Mouse (Mus musculus) E14TG2a.4 (cell line): ENCODE measurements at regions not wholly inside any gene's neighbourhood (a gene's known extent, or its start where the extent isn't known, plus 50 kb on each side); places are given as distances from the start of the nearest gene placed in this dataset.
A peak's percentile ranks its signal among the peaks of the same experiment; 100 is the strongest.

Experiments used
- H3K27me3 ChIP-seq: 2 replicates; pipeline ENCODE4 v1.6.1; 2014; ENCODE audit warnings: low read length, control low read depth; ENCODE audit not compliant: insufficient read depth
- H3K36me3 ChIP-seq: 2 replicates; pipeline ENCODE4 v1.6.1; 2014; ENCODE audit warnings: low read length, control low read depth; ENCODE audit not compliant: insufficient read depth
- H3K4me1 ChIP-seq: replicated peaks from 2 replicates; pipeline ENCODE4 v1.6.1; 2014; ENCODE audit warnings: low read depth, low read length, control low read depth
- H3K4me3 ChIP-seq: replicated peaks from 2 replicates; pipeline ENCODE4 v1.5.1; 2014; ENCODE audit warnings: mild to moderate bottlenecking, low read length
- H3K9me3 ChIP-seq: 2 replicates; pipeline ENCODE4 v1.6.1; 2014; ENCODE audit warnings: low read length, control low read depth
- CTCF ChIP-seq: conservative IDR thresholded peaks from 2 replicates; pipeline ENCODE4 v1.5.1; 2014; ENCODE audit warnings: low read length
- NANOG ChIP-seq: IDR thresholded peaks from 2 replicates; pipeline ENCODE4 v1.6.1; 2014; ENCODE audit warnings: borderline replicate concordance, low read length, mixed read lengths
- POU5F1 ChIP-seq: IDR thresholded peaks from 2 replicates; pipeline ENCODE4 v1.6.1; 2014; ENCODE audit warnings: low read length, borderline replicate concordance

DNA sequence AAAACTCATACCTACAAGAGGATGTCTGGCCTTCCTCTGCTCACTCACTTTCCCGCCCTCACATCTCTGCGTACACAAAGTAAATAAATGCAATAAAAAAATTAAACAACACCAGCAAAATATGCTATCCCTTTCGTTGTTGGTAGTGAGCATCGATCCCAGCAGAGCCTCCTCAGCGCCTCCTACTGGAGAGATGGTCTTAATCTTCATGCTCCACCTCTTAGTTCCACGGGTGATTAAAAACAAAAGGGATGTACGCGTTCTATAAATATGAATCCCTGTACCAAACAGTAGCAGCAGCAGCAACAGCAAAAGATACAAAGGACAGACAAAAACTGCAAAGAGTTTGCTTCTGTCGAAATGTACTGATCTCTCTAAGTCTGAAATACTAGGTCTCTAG lies 81.0 kb upstream of the Gbe1 start:
- TF ChIP-seq CTCF (peak; percentile 73), POU5F1 (no peak), NANOG (no peak)

DNA sequence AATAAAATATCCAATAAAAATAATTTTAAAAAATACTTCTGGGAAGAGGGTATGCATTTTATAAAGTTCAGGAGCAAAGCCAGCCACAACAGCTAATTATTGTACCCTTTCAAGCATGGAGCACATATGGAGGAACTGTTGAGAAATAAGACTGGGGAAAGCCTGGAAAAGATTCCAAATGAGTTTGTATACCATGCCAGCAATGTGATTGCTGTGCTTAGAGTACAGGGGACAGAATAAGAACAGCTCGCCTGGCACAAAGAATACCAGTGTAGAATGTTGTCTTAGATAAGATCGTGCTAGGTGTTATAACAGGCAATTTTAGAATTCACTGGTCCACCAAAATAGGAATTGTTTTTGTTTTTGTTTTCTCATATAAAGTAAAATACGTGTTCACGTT lies 78.6 kb upstream of the Gbe1 start:
- TF ChIP-seq NANOG (no peak), POU5F1 (no peak), CTCF (no peak)
- Histone ChIP-seq H3K27me3 (no peaks in the 10 kb centered on the region), H3K4me3 (no peak overlapping the region), H3K36me3 (no peaks in the 10 kb centered on the region), H3K9me3 (no peaks in the 10 kb centered on the region), H3K4me1 (no peaks in the 10 kb centered on the region)

More for the DNA sequence above, 81.0 kb upstream of the Gbe1 start:
- Histone ChIP-seq H3K27me3 (no peaks in the 10 kb centered on the region), H3K4me1 (no peaks in the 10 kb centered on the region), H3K36me3 (no peaks in the 10 kb centered on the region), H3K4me3 (no peak overlapping the region), H3K9me3 (no peaks in the 10 kb centered on the region)

DNA sequence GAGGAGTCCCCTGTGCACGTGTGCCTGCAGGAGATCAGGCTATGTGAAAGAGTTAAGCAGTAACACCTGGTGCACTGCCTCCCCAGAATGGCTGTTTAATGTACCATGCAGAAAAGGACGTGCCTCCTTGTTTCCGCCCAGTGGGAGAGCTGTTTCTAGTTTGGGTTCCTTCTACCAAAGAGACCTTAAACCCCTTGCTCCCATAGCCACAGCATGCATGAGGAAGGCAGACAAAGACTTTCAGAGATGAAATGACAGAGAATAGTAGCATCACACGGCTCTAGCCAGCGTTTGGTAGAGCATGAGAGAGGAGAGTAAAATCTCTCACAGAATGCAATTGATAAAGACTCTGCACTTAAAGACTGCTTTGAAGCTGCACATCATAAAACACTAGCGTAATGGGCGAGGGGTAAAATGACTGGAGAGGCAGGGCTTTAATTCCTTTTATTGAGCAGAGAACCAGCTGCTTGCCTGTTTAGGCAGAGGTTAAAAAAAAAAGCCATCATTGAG lies 74.3 kb upstream of the Gbe1 start:
- no peaks in the 10 kb centered on the region for H3K9me3 ChIP-seq
- H3K4me1 ChIP-seq: no peaks in the 10 kb centered on the region
- TF ChIP-seq POU5F1 (no peak), NANOG (no peak), CTCF (no peak)
- no peak overlapping the region for H3K4me3 ChIP-seq
- no peaks in the 10 kb centered on the region for H3K36me3 ChIP-seq
- no peaks in the 10 kb centered on the region for H3K27me3 ChIP-seq

DNA sequence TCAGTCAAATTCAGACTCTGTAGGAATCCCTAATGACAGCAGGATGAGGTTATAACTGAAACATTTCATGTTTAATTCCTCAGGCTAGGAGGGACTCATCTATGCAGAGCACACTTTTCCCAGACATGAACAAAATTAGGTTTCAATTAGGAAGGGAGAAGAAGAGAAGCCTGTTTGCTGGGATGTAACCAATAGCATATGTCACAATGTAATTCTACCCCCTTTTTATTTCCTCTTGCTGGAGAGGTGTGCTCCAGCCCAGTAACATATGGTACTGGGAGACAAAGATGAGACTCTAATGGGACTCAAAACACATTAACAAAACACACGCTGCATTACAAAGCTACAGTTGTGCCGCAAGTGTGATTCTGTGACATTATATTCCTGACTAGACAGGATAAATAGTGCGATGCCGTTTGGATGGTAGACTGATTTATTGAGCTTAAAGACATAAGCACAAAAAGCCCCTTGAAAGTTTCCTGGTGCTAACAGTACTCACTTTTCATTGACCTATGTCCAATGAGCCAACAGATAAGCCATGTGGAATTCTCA lies 69.5 kb upstream of the Gbe1 start:
- Histone ChIP-seq H3K9me3 (no peaks in the 10 kb centered on the region), H3K27me3 (no peaks in the 10 kb centered on the region), H3K36me3 (no peaks in the 10 kb centered on the region), H3K4me1 (no peaks in the 10 kb centered on the region), H3K4me3 (no peak overlapping the region)
- TF ChIP-seq POU5F1 (no peak), NANOG (no peak), CTCF (no peak)

DNA sequence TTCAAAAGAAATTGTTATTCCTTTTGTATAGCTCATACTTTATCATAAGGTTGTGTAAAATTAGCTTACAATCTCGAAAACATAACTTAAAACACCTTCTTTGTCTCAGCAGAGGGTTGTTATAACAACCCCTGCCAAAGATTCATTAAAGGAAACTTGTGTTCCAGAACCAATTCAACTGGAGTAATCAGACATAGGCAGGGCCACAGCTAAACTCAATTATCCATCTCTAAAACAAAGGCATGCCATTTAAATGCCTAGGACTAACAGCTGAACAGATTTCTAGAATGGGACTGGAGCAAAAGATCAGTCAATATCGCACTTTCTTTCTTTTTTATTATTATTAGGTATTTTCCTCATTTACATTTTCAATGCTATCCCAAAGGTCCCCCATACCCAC lies 68.8 kb upstream of the Gbe1 start:
- Histone ChIP-seq H3K36me3 (no peaks in the 10 kb centered on the region), H3K27me3 (no peaks in the 10 kb centered on the region), H3K4me3 (no peak overlapping the region), H3K9me3 (no peaks in the 10 kb centered on the region), H3K4me1 (no peaks in the 10 kb centered on the region)
- no peak for TF ChIP-seq NANOG
- TF ChIP-seq CTCF: no peak
- no peak for TF ChIP-seq POU5F1

DNA sequence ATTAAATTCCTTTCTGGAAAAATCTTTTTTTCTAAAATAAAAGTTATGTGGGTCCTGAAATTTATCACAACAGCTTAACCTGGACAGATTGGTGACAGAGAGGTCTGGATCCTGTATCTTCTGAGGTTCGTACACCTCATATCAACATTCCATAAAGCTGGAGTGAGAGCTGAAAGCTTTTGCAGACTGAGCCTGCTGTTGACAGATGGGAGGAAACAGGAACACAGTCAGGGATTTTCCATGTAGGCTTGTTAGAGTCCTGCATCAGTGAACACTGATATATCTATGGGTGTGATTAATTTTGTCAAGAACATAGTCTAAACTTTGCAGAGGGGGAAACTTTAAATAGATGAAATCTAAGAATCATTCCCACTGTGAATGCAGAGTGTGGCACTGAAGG lies 54.4 kb upstream of the Gbe1 start:
- Histone ChIP-seq H3K27me3 (no peaks in the 10 kb centered on the region), H3K4me1 (no peaks in the 10 kb centered on the region), H3K9me3 (no peaks in the 10 kb centered on the region), H3K36me3 (no peaks in the 10 kb centered on the region), H3K4me3 (no peak overlapping the region)
- TF ChIP-seq CTCF: no peak
- TF ChIP-seq POU5F1: no peak
- no peak for TF ChIP-seq NANOG

DNA sequence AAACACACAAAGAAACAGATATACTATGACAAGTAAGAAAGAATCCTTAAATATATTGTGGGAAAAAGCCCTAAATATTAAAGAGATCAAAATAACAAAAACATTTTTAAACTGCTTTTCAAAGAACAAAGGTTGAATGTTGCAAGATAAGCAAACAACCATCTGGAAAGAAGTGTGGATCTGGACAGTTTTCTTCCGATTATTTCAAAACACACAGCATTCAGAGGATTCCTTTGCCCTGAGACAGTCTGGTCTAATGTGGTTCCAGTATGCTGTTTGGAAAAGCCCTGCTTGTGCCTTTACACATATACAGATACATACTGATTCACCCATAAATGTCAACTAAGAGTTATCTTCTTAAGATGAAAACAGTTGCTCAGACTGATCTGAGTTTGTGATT lies 53.6 kb upstream of the Gbe1 start:
- TF ChIP-seq CTCF: no peak
- no peak for TF ChIP-seq NANOG
- TF ChIP-seq POU5F1: no peak
- no peaks in the 10 kb centered on the region for H3K9me3 ChIP-seq
- H3K27me3 ChIP-seq: no peaks in the 10 kb centered on the region

More for the DNA sequence above, 53.6 kb upstream of the Gbe1 start:
- no peaks in the 10 kb centered on the region for H3K4me1 ChIP-seq
- H3K36me3 ChIP-seq: no peaks in the 10 kb centered on the region
- H3K4me3 ChIP-seq: no peak overlapping the region
